Mouse (Mus musculus) brain, embryonic 18.5 days (tissue): ENCODE measurements around the gene Cxcl15.
"Not testable (repeated sequence)": the region's sequence is repeated elsewhere in the genome, so short reads cannot be mapped to it uniquely, and the experiment has no call there.

Experiments
- DNase-seq: peaks from one replicate; pipeline ENCODE4 v3.0.0-alpha.2; 2012; ENCODE audit warnings: low read depth, low spot score

Gene Cxcl15

GRCm38 (mm10) chr5:90789306-90790073, 4.8 kb upstream of the Cxcl15 start:
- DNase-seq: no peak

DNA sequence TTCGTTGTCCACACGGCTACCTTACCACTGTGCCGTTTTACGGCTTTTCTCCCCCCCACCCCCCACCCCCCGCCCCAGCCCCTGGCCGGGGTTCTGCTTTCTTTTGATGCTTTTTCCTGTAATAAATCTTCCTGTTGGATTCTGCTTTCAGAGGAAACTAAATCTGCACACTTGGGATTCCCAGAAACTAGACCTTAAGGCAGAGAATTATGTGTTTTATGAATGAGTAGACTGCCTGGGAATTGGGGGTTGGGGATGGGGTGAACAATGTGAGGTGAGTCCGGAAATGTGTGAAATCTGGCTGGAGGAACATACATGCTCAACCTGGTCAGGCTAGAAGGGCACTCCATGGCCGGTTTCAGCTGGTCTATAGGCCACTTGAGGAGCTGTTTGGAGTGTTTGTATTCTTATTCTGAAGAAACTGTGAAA, 4.2 kb upstream of the Cxcl15 start:
- DNase-seq: no peak

GRCm38 (mm10) chr5:90795392-90795791, 1.1 kb downstream of the Cxcl15 start:
- DNase-seq: not testable (repeated sequence)

DNA sequence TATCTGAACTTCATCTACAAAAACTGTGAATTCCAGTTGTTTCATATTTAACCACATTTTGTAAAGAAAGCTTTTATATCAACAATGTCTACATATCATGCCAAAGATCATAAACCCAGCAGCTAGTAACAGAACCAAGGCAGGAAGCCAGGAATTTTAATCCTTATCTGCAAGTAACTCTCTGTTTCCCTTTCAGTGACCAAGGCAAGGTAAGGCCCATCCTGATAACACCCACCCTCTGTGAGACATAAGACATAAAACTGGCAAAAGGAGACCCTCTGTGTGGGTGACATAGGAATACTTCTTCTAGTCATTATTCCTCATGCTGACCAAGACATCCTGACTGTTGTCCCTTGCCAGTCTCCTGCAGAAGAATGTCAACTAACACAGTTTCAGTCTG, 10.2 kb downstream of the Cxcl15 start:
- DNase-seq: no peak

DNA sequence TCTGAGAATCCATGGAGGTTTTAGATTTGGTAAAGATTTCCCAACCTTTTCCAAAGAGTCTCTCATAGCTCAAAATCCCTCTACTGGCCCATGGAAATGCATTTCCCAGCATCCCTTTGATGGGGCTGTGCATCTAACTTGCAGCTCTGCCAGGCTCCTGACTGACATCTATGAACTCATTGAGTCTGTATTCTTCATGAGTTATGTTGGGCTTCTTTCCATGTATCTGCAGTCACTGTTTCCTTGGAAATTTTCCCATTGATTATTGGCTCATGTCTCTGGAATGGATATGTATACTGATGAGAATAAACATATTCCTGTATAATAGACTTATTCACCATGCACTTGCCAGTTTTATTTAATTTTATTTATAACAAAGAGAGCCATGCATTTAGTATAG, 11.7 kb downstream of the Cxcl15 start:
- DNase-seq: no peak

GRCm38 (mm10) chr5:90807176-90807950, 13.0 kb downstream of the Cxcl15 start:
- DNase-seq: no peak

GRCm38 (mm10) chr5:90819756-90820155, 25.4 kb downstream of the Cxcl15 start:
- no peak for DNase-seq

DNA sequence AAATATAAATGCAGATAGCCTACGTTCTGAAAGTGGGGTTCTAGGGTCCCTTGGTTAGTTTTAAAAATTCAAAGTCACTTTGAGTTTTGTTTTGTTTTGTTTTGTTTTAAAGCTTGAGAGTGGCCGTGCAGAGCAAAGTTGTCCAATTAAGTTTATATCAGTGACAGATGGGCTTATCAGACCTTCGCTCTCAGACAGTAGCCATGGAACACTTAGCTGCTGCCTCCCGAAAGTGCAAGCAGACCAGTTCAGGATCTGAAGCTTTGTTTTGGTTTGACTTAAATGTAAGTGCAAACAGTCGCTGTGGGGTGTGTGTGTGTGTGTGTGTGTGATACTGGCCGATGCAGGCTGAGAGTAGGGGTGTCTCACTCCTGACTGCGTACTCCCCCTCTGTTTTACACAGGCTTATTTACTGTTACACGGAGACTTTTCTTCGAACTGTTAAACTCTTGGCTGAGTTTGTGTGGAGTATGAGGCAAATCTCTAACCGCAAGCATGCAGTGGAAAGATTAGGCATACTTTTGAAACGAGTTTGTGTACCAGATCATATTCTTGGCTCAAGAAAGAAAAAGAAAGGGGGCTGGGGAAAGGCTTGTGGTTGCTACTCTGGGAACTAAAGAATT, 37.9 kb downstream of the Cxcl15 start:
- DNase-seq: no peak

GRCm38 (mm10) chr5:90832768-90833388, 38.5 kb downstream of the Cxcl15 start:
- no peak for DNase-seq

GRCm38 (mm10) chr5:90834436-90834835, 40.1 kb downstream of the Cxcl15 start:
- DNase-seq: no peak

- DNase-seq: no peak
These were observed 44.2 kb downstream of the Cxcl15 start for GRCm38 (mm10) chr5:90838582-90838981.

- DNase-seq: no peak
These were observed 46.9 kb downstream of the Cxcl15 start for GRCm38 (mm10) chr5:90840902-90841869.

GRCm38 (mm10) chr5:90843891-90844290, 49.6 kb downstream of the Cxcl15 start:
- DNase-seq: no peak

- not testable (repeated sequence) for DNase-seq
These were observed 55.8 kb downstream of the Cxcl15 start for GRCm38 (mm10) chr5:90850096-90850495.

DNA sequence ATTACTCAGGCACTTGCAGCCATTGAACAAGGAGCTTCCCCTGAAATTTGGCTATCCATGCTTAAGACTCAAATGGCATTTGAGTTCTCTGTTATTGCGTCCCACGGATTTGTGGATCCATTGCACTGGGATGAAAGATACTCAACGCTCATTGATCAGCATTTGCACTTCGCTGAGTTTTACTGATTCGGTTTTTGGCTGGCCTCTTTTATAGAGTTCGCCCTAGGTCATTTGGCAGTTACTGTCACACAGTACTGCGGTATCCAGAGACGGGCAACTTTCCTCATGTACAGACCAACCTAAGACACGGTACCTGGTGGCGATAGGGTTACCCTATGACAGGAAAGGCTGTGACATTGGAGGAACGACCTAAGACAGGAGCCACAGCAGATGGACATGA, 57.1 kb downstream of the Cxcl15 start:
- not testable (repeated sequence) for DNase-seq
